11 mouse cellular contexts compared by ENCODE assay signal in the genomic region with DNA sequence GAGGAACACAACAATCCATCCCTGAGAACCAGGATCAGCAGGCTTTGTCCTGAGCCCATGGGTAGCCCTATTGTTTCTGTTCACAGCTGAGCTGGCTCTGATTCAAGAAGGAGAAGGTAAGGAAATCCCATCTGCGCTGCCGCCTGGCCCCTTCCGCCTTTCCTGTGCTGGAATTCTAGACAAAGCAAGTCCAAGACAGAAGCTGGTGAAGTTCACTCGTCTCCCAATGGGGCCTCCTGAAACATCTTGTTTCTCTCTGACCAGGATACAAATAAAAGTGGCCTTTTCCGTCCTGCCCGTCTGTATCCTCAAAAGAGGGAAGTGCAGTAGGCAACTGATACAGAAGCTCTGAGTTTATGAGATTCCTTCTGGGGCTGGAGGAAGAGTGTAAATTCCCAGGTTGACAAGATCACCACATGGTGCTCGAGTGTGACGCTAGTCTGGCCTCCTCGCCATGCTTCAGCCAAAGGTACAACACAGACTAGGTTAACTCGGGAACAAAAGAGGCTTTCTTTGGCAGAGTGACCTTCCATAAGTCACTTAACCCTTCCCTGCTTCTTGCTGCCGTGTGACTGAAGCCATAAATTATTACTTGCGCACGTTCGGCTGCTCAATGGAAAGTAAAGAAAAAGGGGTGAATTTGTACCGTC.
DNase-seq lines count a peak whose midpoint lies in the region; ATAC-seq lines count a peak whose summit lies in the region.
"Had no signal": no experiment of that assay in that cellular context is flagged by ENCODE, and none has a peak within 500 bp of the region (broad histone marks: within the 10 kb centered on the region; RNA-seq: fewer than 3 reads in every experiment).

No protein-coding gene starts in this region.

- H3K9me3 ChIP-seq in hindbrain, embryonic 10.5 days, result no peaks in the 10 kb centered on the region
- H3K9me3 ChIP-seq in hindbrain, embryonic 11.5 days (ENCODE audit: control insufficient read depth, low read length), result no peaks in the 10 kb centered on the region
- H3K9me3 ChIP-seq in embryonic facial prominence, embryonic 10.5 days, result no peaks in the 10 kb centered on the region
- H3K9me3 ChIP-seq in limb, embryonic 12.5 days, result no peaks in the 10 kb centered on the region
- H3K9me3 ChIP-seq: midbrain, embryonic 15.5 days had no signal

- no peaks in the 10 kb centered on the region for H3K36me3 ChIP-seq in hindbrain, embryonic 10.5 days
- no peaks in the 10 kb centered on the region for H3K36me3 ChIP-seq in hindbrain, embryonic 11.5 days (ENCODE audit: control insufficient read depth, insufficient read depth, low read length)
- no peaks in the 10 kb centered on the region for H3K36me3 ChIP-seq in embryonic facial prominence, embryonic 10.5 days (replicated peaks)
- no peaks in the 10 kb centered on the region for H3K36me3 ChIP-seq in limb, embryonic 12.5 days
- H3K36me3 ChIP-seq: midbrain, embryonic 15.5 days had no signal

- peaks cover 8% of the 10 kb centered on the region; the same call in 1 of the 2 replicates for H3K4me1 ChIP-seq in hindbrain, embryonic 10.5 days (replicated peaks)
- no peaks in the 10 kb centered on the region for H3K4me1 ChIP-seq in hindbrain, embryonic 11.5 days (replicated peaks; ENCODE audit: control insufficient read depth, insufficient read depth, low read length)
- peaks cover 16% of the 10 kb centered on the region for H3K4me1 ChIP-seq in embryonic facial prominence, embryonic 10.5 days
- H3K4me1 ChIP-seq in limb, embryonic 12.5 days (replicated peaks), result peaks cover 15% of the 10 kb centered on the region; the same call in 1 of the 2 replicates
- H3K4me1 ChIP-seq: midbrain, embryonic 15.5 days had no signal

- no peak for ATAC-seq in hindbrain, embryonic 11.5 days (ENCODE audit: low FRiP score)
- no peak for ATAC-seq in limb, embryonic 12.5 days (ENCODE audit: insufficient number of reproducible peaks, insufficient read depth, low FRiP score, low TSS enrichment, low read depth)
- ATAC-seq in megakaryocyte-erythroid progenitor cell, adult 5-6 weeks (replicated peaks; ENCODE audit: low FRiP score, low TSS enrichment, poor library complexity, severe bottlenecking), result no peak
- ATAC-seq: midbrain, embryonic 15.5 days had no signal

- WGBS in hindbrain, embryonic 10.5 days, result 47% methylated on average over 15 of the region's 15 CpGs
- WGBS in hindbrain, embryonic 11.5 days, result 52% methylated on average over 15 of the region's 15 CpGs
- 52% methylated on average over 15 of the region's 15 CpGs for WGBS in embryonic facial prominence, embryonic 10.5 days
- WGBS in limb, embryonic 12.5 days, result 44% methylated on average over 15 of the region's 15 CpGs

- H3K27me3 ChIP-seq in hindbrain, embryonic 10.5 days (ENCODE audit: insufficient read depth, poor library complexity, severe bottlenecking), result no peaks in the 10 kb centered on the region
- no peaks in the 10 kb centered on the region for H3K27me3 ChIP-seq in hindbrain, embryonic 11.5 days (ENCODE audit: control insufficient read depth, insufficient read depth, low read length)
- peaks cover 26% of the 10 kb centered on the region for H3K27me3 ChIP-seq in embryonic facial prominence, embryonic 10.5 days (replicated peaks; ENCODE audit: low read depth, poor library complexity, severe bottlenecking)
- H3K27me3 ChIP-seq in limb, embryonic 12.5 days, result no peaks in the 10 kb centered on the region; the same call in 1 of the 2 replicates
- H3K27me3 ChIP-seq: midbrain, embryonic 15.5 days had no signal

- peak; percentile 11 for DNase-seq in hindbrain, embryonic 10.5 days (ENCODE audit: low spot score)
- no peak for DNase-seq in hindbrain, embryonic 11.5 days (ENCODE audit: low spot score)
- peak; percentile 16 for DNase-seq in embryonic facial prominence, embryonic 10.5 days (ENCODE audit: low spot score)
- peak; percentile 14 to 17 for DNase-seq in heart, postnatal 14 days
- DNase-seq in cerebellum, adult 9-11 months, result no peak
- no peak for DNase-seq in urinary bladder, postnatal 14 days (ENCODE audit: low spot score)
- DNase-seq: B cell, adult 2 months; cerebellum, adult 2 months had no signal

- H3K4me2 ChIP-seq in hindbrain, embryonic 11.5 days (replicated peaks; ENCODE audit: low read depth, low read length), result no peak overlapping the region
- no peak overlapping the region for H3K4me2 ChIP-seq in limb, embryonic 12.5 days
- H3K4me2 ChIP-seq: midbrain, embryonic 15.5 days had no signal

- H3K27ac ChIP-seq in hindbrain, embryonic 10.5 days, result no peak overlapping the region; the same call in none of the 2 replicates
- H3K27ac ChIP-seq in hindbrain, embryonic 11.5 days (ENCODE audit: low read depth, low read length), result no peak overlapping the region
- peak overlapping the region; percentile 51; the same call in 1 of the 2 replicates for H3K27ac ChIP-seq in embryonic facial prominence, embryonic 10.5 days (replicated peaks)
- H3K27ac ChIP-seq in limb, embryonic 12.5 days, result peak overlapping the region; percentile 85
- H3K27ac ChIP-seq: midbrain, embryonic 15.5 days had no signal

- no peak overlapping the region for H3K4me3 ChIP-seq in hindbrain, embryonic 10.5 days
- no peak overlapping the region for H3K4me3 ChIP-seq in hindbrain, embryonic 11.5 days (ENCODE audit: low read depth, low read length)
- no peak overlapping the region for H3K4me3 ChIP-seq in embryonic facial prominence, embryonic 10.5 days
- no peak overlapping the region for H3K4me3 ChIP-seq in limb, embryonic 12.5 days (replicated peaks)
- H3K4me3 ChIP-seq: midbrain, embryonic 15.5 days had no signal

- intact Hi-C loops in heart, postnatal 14 days (cut with DNase I), result no loop called here

- H3K9ac ChIP-seq in hindbrain, embryonic 11.5 days (ENCODE audit: low read depth, low read length), result no peak overlapping the region
- no peak overlapping the region for H3K9ac ChIP-seq in limb, embryonic 12.5 days (replicated peaks)
- H3K9ac ChIP-seq: midbrain, embryonic 15.5 days had no signal

Comparison
In these comparisons a context has a peak if more than half of its experiments do, and no peak if none do; other contexts are left out.
1. DNase-seq: peak in hindbrain, embryonic 10.5 days (single experiment), embryonic facial prominence, embryonic 10.5 days (single experiment) and heart, postnatal 14 days (2 of 2); none in hindbrain, embryonic 11.5 days (single experiment), cerebellum, adult 9-11 months (single experiment) and urinary bladder, postnatal 14 days (single experiment).
2. H3K27ac ChIP-seq: peak in embryonic facial prominence, embryonic 10.5 days (single experiment) and limb, embryonic 12.5 days (single experiment); none in hindbrain, embryonic 10.5 days (single experiment) and hindbrain, embryonic 11.5 days (single experiment).